Mouse (Mus musculus) small intestine, adult 2 months (tissue): Measurements from ENCODE around the gene Brd2. TPM values are rescaled to one million over a fixed set of nuclear protein-coding genes. Genes with fewer than 3 reads are reported as not detected.
"Not testable (repeated sequence)": the region's sequence is repeated elsewhere in the genome, so short reads cannot be mapped to it uniquely, and the experiment has no call there.

Experiments
- H3K27ac ChIP-seq: fragments of 200-500 bp; 2 replicates; pipeline ENCODE4 v1.5.1; 2012; ENCODE audit warnings: low read depth, low read length, control low read depth, inconsistent platforms; ENCODE audit not compliant: insufficient read depth
- H3K27me3 ChIP-seq: fragments of 200-500 bp; 2 replicates; pipeline ENCODE4 v1.6.1; 2012; ENCODE audit warnings: mild to moderate bottlenecking, moderate library complexity, low read length, inconsistent platforms; ENCODE audit not compliant: control insufficient read depth, insufficient read depth
- H3K36me3 ChIP-seq: fragments of 200-500 bp; 2 replicates; pipeline ENCODE4 v1.6.1; 2012; ENCODE audit warnings: mild to moderate bottlenecking, low read length, control low read depth, inconsistent platforms; ENCODE audit not compliant: control insufficient read depth, insufficient read depth
- H3K4me1 ChIP-seq: fragments of 200-500 bp; 2 replicates; pipeline ENCODE4 v1.6.1; 2012; ENCODE audit warnings: low read length, inconsistent platforms, mixed read lengths; ENCODE audit not compliant: control insufficient read depth, insufficient read depth, insufficient read length
- H3K4me3 ChIP-seq: fragments of 200-500 bp; 2 replicates; pipeline ENCODE4 v1.5.1; 2012; ENCODE audit warnings: low read depth, mild to moderate bottlenecking, control low read depth, inconsistent platforms, low read length, moderate library complexity
- CTCF ChIP-seq: fragments of 200-500 bp; IDR thresholded peaks from 2 replicates; pipeline ENCODE4 v1.5.1; 2012; ENCODE audit warnings: low read depth, mild to moderate bottlenecking, control low read depth, inconsistent platforms, low read length, moderate library complexity, mixed read lengths; ENCODE audit not compliant: insufficient replicate concordance, insufficient read length; ENCODE audit errors: extremely low read depth
- POLR2A ChIP-seq: fragments of 200-500 bp; IDR thresholded peaks from 2 replicates; pipeline ENCODE4 v1.6.1; 2012; ENCODE audit warnings: low read depth, mild to moderate bottlenecking, control low read depth, inconsistent platforms, low read length, moderate library complexity
- WGBS: fragments of 180-500 bp; shearing (Covaris S2); methylation state at CpG from one replicate; pipeline ENCODE4 v1.1.7; 2018; 5-methylcytosine and 5-hydroxymethylcytosine counted together
- polyA plus RNA-seq: library from polyadenylated mRNA; depleted of rRNA; stranded (reverse); fragments of >200 nt; gene quantifications from 2 replicates; pipeline ENCODE4 v1.2.3, GENCODE M21; 2012

Brd2 gene
- polyA plus RNA-seq, 1 experiment: 73.1 TPM

- Histone ChIP-seq H3K27me3 (no peaks in the 10 kb centered on the region), H3K27ac (no peak overlapping the region), H3K4me1 (peaks cover 7% of the 10 kb centered on the region; the same call in 1 of the 2 replicates), H3K36me3 (peaks cover 11% of the 10 kb centered on the region; the same call in 1 of the 2 replicates), H3K4me3 (no peak overlapping the region)
- TF ChIP-seq CTCF: no peak
- no peak for TF ChIP-seq POLR2A
- WGBS: 61% methylated on average over 5 of the region's 5 CpGs
These were observed 33.1 kb upstream of the Brd2 start for GRCm38 (mm10) chr17:34155534-34155933.

GRCm38 (mm10) chr17:34152923-34153322 is 30.5 kb upstream of the Brd2 start, which contains the start of gene H2-DMb1:
Gene H2-DMb1 (plus strand): TSS chr17:34153072.
- Histone ChIP-seq H3K4me3 (peak within 1 kb of the TSS; percentile 62), H3K4me1 (peaks cover 7% of the 10 kb centered on the region; the same call in 1 of the 2 replicates), H3K27ac (peak within 1 kb of the TSS; percentile 29), H3K27me3 (no peaks in the 10 kb centered on the region), H3K36me3 (0 out of 2 replicates have a peak, but pooled peaks cover 8% of the 10 kb centered on the region)
- TF ChIP-seq POLR2A (no peak; the same call in 1 of the 2 replicates), CTCF (no peak)
- WGBS: 34% methylated on average over 4 of the region's 4 CpGs

- Histone ChIP-seq H3K27me3 (no peaks in the 10 kb centered on the region), H3K4me1 (no peaks in the 10 kb centered on the region; the same call in 1 of the 2 replicates), H3K27ac (0 out of 2 replicates have a peak overlapping the region, but pooled peaks have one; percentile 5), H3K36me3 (no peaks in the 10 kb centered on the region), H3K4me3 (peak overlapping the region; percentile 22)
- WGBS: 57% methylated on average over 3 of the region's 3 CpGs
- TF ChIP-seq POLR2A (no peak), CTCF (no peak)
These were observed 22.5 kb upstream of the Brd2 start for GRCm38 (mm10) chr17:34144960-34145371.

- H3K36me3 ChIP-seq, H3K4me1 ChIP-seq, H3K4me3 ChIP-seq, H3K27ac ChIP-seq, H3K27me3 ChIP-seq: not testable (repeated sequence)
- WGBS: 85% methylated on average over 4 of the region's 4 CpGs
These were observed 21.8 kb upstream of the Brd2 start for GRCm38 (mm10) chr17:34144221-34144620.

- Histone ChIP-seq H3K36me3 (no peaks in the 10 kb centered on the region), H3K27me3 (no peaks in the 10 kb centered on the region), H3K27ac (no peak overlapping the region), H3K4me3 (no peak overlapping the region), H3K4me1 (no peaks in the 10 kb centered on the region; the same call in 1 of the 2 replicates)
- no peak for TF ChIP-seq POLR2A
- 50% methylated on average over 5 of the region's 5 CpGs for WGBS
These were observed 21.0 kb upstream of the Brd2 start for GRCm38 (mm10) chr17:34143461-34143860.

GRCm38 (mm10) chr17:34143033-34143432 is 20.6 kb upstream of the Brd2 start, which contains the start of gene H2-DMb2:
Gene H2-DMb2 (plus strand): TSS chr17:34143307.
- 50% methylated on average over 7 of the region's 7 CpGs for WGBS
- Histone ChIP-seq H3K36me3 (no peaks in the 10 kb centered on the region), H3K4me3 (no peak within 1 kb of the TSS), H3K4me1 (no peaks in the 10 kb centered on the region; the same call in 1 of the 2 replicates), H3K27ac (peak within 1 kb of the TSS; percentile 72), H3K27me3 (no peaks in the 10 kb centered on the region)
- TF ChIP-seq POLR2A (no peak), CTCF (no peak)

- Histone ChIP-seq H3K27me3 (no peaks in the 10 kb centered on the region), H3K4me1 (no peaks in the 10 kb centered on the region; the same call in 1 of the 2 replicates), H3K36me3 (no peaks in the 10 kb centered on the region), H3K27ac (peak overlapping the region; percentile 72), H3K4me3 (no peak overlapping the region)
- 81% methylated on average over 7 of the region's 7 CpGs for WGBS
- TF ChIP-seq CTCF (no peak), POLR2A (no peak)
These were observed 20.1 kb upstream of the Brd2 start for GRCm38 (mm10) chr17:34142456-34143010.

- 63% methylated on average over 4 of the region's 4 CpGs for WGBS
- no peak overlapping the region for H3K4me3 ChIP-seq
- H3K36me3 ChIP-seq: no peaks in the 10 kb centered on the region
- H3K27ac ChIP-seq: no peak overlapping the region
- H3K27me3 ChIP-seq: no peaks in the 10 kb centered on the region
- TF ChIP-seq CTCF (no peak), POLR2A (no peak)
- H3K4me1 ChIP-seq: peaks cover 4% of the 10 kb centered on the region; the same call in 1 of the 2 replicates
These were observed 19.0 kb upstream of the Brd2 start for GRCm38 (mm10) chr17:34141448-34141847.
